Mouse (Mus musculus) kidney, adult 2 months (tissue): Measurements from ENCODE around the gene Ctnna2. TPM values are rescaled to one million over a fixed set of nuclear protein-coding genes. Genes with fewer than 3 reads are reported as not detected.

ENCODE experiments used
- DNase-seq: peaks from one replicate; pipeline ENCODE4 v3.0.0; 2021
- H3K27ac ChIP-seq: fragments of 200-500 bp; 2 replicates; pipeline ENCODE4 v1.5.1; 2012; ENCODE audit warnings: low read depth, low read length, control low read depth, inconsistent platforms; ENCODE audit not compliant: insufficient read depth
- H3K27me3 ChIP-seq: fragments of 200-500 bp; replicated peaks from 2 replicates; pipeline ENCODE4 v1.6.1; 2012; ENCODE audit warnings: mild to moderate bottlenecking, moderate library complexity, low read length, inconsistent platforms; ENCODE audit not compliant: control insufficient read depth, insufficient read depth
- H3K36me3 ChIP-seq: fragments of 200-500 bp; 2 replicates; pipeline ENCODE4 v1.6.1; 2012; ENCODE audit warnings: mild to moderate bottlenecking, moderate library complexity, low read length, inconsistent platforms; ENCODE audit not compliant: control insufficient read depth, insufficient read depth
- H3K4me1 ChIP-seq: fragments of 200-500 bp; 2 replicates; pipeline ENCODE4 v1.6.1; 2011; ENCODE audit warnings: low read length; ENCODE audit not compliant: control insufficient read depth, insufficient read depth
- H3K4me3 ChIP-seq: fragments of 200-500 bp; 2 replicates; pipeline ENCODE4 v1.5.1; 2011; ENCODE audit warnings: mild to moderate bottlenecking, low read depth, low read length, control low read depth; ENCODE audit not compliant: insufficient read depth
- CTCF ChIP-seq: fragments of 200-500 bp; conservative IDR thresholded peaks from 2 replicates; pipeline ENCODE4 v1.5.1; 2011; ENCODE audit warnings: low read depth, mild to moderate bottlenecking, control low read depth, low read length, moderate library complexity, mixed read lengths; ENCODE audit not compliant: insufficient read depth, insufficient read length
- POLR2A ChIP-seq: fragments of 200-500 bp; IDR thresholded peaks from one replicate; pipeline ENCODE4 v1.6.1; 2011; ENCODE audit warnings: low read depth, low read length, control low read depth
- WGBS: fragments of 180-500 bp; shearing (Covaris S2); methylation state at CpG from one replicate; pipeline ENCODE4 v1.1.7; 2018; 5-methylcytosine and 5-hydroxymethylcytosine counted together
- polyA plus RNA-seq: library from polyadenylated mRNA; depleted of rRNA; stranded (reverse); fragments of >200 nt; gene quantifications from 2 replicates; pipeline ENCODE4 v1.2.3, GENCODE M21; 2012

The Ctnna2 gene
- polyA plus RNA-seq, 1 experiment = 0.80 TPM

DNA sequence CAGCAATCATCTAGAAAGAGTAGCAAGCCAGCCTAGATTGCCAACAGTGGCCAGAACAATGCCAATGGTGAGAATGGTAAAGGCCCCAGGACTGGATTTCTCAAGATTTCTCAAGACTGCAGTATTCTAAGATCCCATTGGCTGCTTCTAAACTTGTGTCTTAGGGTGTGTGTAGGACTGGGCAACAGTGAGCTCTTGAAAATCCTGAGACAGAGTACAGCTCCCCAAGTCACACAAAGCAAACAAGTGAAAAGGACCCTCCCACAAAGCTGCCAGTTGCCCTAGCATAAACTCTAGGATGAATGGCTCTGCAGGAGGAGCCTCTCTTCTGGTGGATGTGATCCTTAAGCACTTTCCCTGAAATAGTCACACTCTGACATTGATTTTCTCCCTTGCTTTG is 235.8 kb downstream of the Ctnna2 start:
- H3K36me3 ChIP-seq = no peaks in the 10 kb centered on the region
- H3K27me3 ChIP-seq = no peaks in the 10 kb centered on the region
- no peak overlapping the region for H3K27ac ChIP-seq
- DNase-seq = no peak
- TF ChIP-seq POLR2A = no peak
- TF ChIP-seq CTCF = no peak
- no peak overlapping the region for H3K4me3 ChIP-seq
- no peaks in the 10 kb centered on the region for H3K4me1 ChIP-seq

DNA sequence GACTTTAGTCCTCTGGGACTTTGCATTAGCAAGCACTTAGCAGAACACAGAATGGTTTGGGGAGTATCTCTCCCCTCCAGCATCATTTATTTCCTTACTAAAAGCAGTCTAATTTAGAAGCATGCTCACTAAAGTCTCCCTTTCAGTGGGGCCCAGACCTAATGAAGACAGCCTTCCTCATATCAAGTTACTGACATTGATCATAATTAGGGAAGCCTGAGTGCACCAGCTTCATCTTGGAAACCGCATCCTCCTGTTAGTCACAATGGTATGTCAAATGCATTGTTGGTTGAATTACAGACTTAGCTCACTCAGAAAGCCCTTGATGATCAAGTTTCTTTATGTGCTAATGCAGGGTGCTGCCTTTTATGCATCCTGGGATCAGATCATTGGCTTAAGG is 236.5 kb downstream of the Ctnna2 start:
- WGBS = 20% methylated on average over 1 of the region's 1 CpGs
- TF ChIP-seq CTCF (no peak), POLR2A (no peak)
- DNase-seq = no peak
- no peaks in the 10 kb centered on the region for H3K4me1 ChIP-seq
- H3K36me3 ChIP-seq = no peaks in the 10 kb centered on the region
- no peaks in the 10 kb centered on the region for H3K27me3 ChIP-seq
- no peak overlapping the region for H3K27ac ChIP-seq
- no peak overlapping the region for H3K4me3 ChIP-seq

DNA sequence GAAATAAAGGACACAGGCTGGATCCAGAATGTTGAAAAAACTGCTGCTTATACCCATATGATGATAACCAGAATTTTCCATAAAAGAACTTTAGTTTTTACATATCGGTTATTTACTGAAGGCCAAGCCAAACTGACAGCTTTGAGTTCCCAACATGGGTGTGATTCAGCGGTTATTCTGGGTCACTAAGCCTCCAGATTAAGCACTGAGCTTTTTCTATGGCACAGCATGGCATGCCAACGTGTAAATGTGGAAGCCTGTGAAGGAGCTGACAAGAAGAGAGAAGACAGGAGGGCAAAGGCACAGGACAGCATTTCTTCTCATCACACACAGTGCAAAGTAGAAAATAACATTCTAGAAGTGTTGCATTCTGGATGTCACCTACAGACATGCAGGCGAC is 240.9 kb downstream of the Ctnna2 start:
- no peak for TF ChIP-seq POLR2A
- TF ChIP-seq CTCF = no peak
- no peak overlapping the region for H3K4me3 ChIP-seq
- WGBS = 77% methylated on average over 4 of the region's 4 CpGs
- H3K27me3 ChIP-seq = no peaks in the 10 kb centered on the region
- H3K27ac ChIP-seq = no peak overlapping the region
- no peak for DNase-seq
- no peaks in the 10 kb centered on the region for H3K36me3 ChIP-seq
- no peaks in the 10 kb centered on the region for H3K4me1 ChIP-seq

DNA sequence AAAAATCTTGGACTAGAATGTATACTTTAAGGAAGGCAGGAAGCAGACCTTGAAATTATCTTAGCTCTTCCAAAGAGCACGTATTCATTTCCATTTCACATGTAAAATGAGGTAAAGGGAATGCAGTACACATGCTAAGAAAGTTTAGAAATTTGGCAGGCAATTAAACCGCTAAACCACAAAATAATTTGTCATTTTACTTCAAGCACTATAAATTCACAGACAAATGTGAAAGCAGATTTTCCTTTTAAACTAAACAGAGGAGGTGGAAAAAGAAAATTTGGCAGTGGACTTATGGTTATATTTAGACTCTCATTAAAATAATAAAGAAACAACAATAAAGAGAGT is 254.6 kb downstream of the Ctnna2 start:
- 70% methylated on average over 2 of the region's 2 CpGs for WGBS
- Histone ChIP-seq H3K4me3 (no peak overlapping the region), H3K27me3 (no peaks in the 10 kb centered on the region), H3K4me1 (no peaks in the 10 kb centered on the region), H3K36me3 (no peaks in the 10 kb centered on the region), H3K27ac (no peak overlapping the region)
- TF ChIP-seq CTCF = no peak
- no peak for TF ChIP-seq POLR2A
- DNase-seq = no peak

DNA sequence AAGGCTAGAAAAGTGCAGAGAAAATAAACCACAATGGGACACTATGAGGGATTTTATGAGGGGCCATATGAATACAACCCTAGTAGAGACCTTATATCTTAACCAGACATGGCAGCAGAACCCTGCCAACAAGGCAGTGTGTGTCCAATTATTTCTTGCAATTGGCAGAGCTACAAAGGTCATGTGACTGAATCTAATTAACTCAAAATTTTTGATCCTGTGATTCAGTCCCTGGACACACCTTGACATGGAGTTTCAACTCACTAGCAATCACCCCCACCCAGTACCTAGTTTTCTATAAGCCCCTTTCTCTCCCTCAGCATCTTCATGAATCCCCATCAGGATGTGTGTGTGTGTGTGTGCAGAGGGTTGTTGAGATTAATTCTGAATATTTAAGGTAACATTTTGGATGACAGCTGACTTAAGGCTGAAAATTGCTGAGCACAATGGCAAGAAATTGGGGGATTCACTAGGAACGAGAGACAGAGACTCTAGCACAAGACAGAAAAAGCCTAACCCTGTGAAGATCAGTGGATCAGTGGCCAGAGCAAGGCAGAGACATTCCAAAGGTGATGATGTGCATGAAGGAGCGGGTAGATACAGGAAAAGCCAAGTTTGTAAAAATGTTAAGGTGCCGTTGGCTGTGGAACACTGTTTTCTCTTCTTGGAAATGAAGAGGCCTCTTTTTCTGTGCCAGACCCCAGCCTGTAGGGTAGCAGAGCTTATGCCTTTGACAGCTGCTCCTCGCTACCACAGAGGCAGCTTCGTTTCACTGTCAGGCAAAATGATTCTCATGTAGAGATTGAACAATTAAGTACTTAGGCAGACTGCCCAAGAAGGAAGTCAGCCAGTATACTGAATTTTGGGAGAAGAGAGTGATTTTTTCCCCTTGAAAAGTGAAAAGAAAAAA is 255.2 kb downstream of the Ctnna2 start:
- H3K27me3 ChIP-seq = no peaks in the 10 kb centered on the region
- TF ChIP-seq CTCF = no peak
- TF ChIP-seq POLR2A = no peak
- no peak overlapping the region for H3K27ac ChIP-seq
- H3K4me1 ChIP-seq = no peaks in the 10 kb centered on the region
- no peak for DNase-seq
- no peak overlapping the region for H3K4me3 ChIP-seq
- WGBS = 52% methylated on average over 5 of the region's 5 CpGs
- H3K36me3 ChIP-seq = no peaks in the 10 kb centered on the region

DNA sequence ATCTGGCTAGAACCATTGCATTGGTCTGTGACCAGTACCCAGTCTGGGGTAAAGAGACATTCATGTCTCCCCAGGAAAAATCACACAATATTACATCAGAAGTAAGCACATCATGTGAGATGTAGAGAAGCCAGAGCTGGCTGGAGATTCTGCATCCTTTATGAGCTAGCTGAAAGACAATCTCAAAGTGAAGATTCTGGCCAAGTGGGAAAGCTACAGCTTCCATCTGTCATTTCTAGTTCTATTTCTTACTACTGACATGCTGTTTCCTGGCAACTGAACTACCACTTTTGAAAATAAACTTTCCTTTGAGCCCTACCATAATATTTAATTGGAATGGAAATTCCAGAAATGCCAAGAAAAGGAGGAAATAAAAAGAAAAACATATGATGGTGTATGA is 285.4 kb downstream of the Ctnna2 start:
- H3K27ac ChIP-seq = no peak overlapping the region
- no peak overlapping the region for H3K4me3 ChIP-seq
- no peaks in the 10 kb centered on the region for H3K4me1 ChIP-seq
- DNase-seq = no peak
- H3K27me3 ChIP-seq = no peaks in the 10 kb centered on the region
- H3K36me3 ChIP-seq = no peaks in the 10 kb centered on the region
- no peak for TF ChIP-seq CTCF
- TF ChIP-seq POLR2A = no peak

DNA sequence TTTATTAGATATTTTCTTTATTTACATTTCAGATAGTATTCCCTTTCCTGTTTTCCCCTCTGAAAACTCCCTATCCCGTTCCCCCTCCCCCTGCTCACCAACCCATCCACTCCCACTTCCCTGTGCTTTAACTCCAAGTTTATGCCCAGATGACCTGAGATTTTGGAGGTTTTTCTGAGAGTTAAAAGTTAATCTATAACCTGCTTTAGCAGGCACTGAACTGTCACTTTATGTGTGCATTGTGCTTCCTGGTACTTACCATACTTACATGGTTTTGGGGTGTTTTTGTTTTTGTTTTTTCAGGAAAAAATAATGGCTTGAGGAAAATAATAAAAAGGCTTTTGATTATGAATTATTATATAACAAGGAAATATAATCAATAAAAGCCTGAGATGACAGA is 292.3 kb downstream of the Ctnna2 start:
- no peaks in the 10 kb centered on the region for H3K27me3 ChIP-seq
- H3K27ac ChIP-seq = no peak overlapping the region
- TF ChIP-seq CTCF (no peak), POLR2A (no peak)
- H3K4me1 ChIP-seq = no peaks in the 10 kb centered on the region
- H3K4me3 ChIP-seq = no peak overlapping the region
- no peaks in the 10 kb centered on the region for H3K36me3 ChIP-seq
- no peak for DNase-seq
- 37% methylated on average over 1 of the region's 1 CpGs for WGBS
